Mouse (Mus musculus) cortical plate, adult 2 months (tissue): ENCODE data around the gene Zfp367. TPM values are rescaled to one million over a fixed set of nuclear protein-coding genes. Genes with fewer than 3 reads are reported as not detected.

Experiments used
- H3K27ac ChIP-seq: fragments of 200-500 bp; 2 replicates; pipeline ENCODE4 v1.5.1; 2012; ENCODE audit warnings: low read length, control low read depth, inconsistent platforms; ENCODE audit not compliant: insufficient read depth
- H3K4me1 ChIP-seq: fragments of 200-500 bp; 2 replicates; pipeline ENCODE4 v1.6.1; 2011; ENCODE audit warnings: low read length; ENCODE audit not compliant: control insufficient read depth, insufficient read depth
- H3K4me3 ChIP-seq: fragments of 200-500 bp; 2 replicates; pipeline ENCODE4 v1.5.1; 2011; ENCODE audit warnings: mild to moderate bottlenecking, low read length, control low read depth; ENCODE audit not compliant: insufficient read depth
- POLR2A ChIP-seq: fragments of 200-500 bp; IDR thresholded peaks from 2 replicates; pipeline ENCODE4 v1.6.1; 2011; ENCODE audit warnings: mild to moderate bottlenecking, low read length, control low read depth; ENCODE audit not compliant: insufficient read depth; ENCODE audit errors: extremely low read depth
- polyA plus RNA-seq: library from polyadenylated mRNA; depleted of rRNA; stranded (reverse); fragments of >200 nt; gene quantifications from 2 replicates; pipeline ENCODE4 v1.2.3, GENCODE M21; 2012; rRNA removed

Gene Zfp367
- polyA plus RNA-seq, 1 experiment = 31.9 TPM

GRCm38 (mm10) chr13:64083331-64083730 lies 69.7 kb downstream of the Zfp367 start:
- Histone ChIP-seq H3K4me1 (no peaks in the 10 kb centered on the region), H3K27ac (no peak overlapping the region), H3K4me3 (no peak overlapping the region)
- no peak for TF ChIP-seq POLR2A

Other genes with a start within 250 kb of the Zfp367 start
- gene Hsd17b3, start 64.0 kb downstream of the Zfp367 start, polyA plus RNA-seq = not detected in 2 replicates
- gene Slc35d2, start 23.8 kb downstream of the Zfp367 start, polyA plus RNA-seq = 1.5 and 1.6 TPM in 2 replicates
- 203 and 210 TPM in 2 replicates for gene Habp4, start 8.6 kb upstream of the Zfp367 start, polyA plus RNA-seq
- 9.8 and 10.4 TPM in 2 replicates for gene Cdc14b, start 122.1 kb upstream of the Zfp367 start, polyA plus RNA-seq
- 12.2 and 12.5 TPM in 2 replicates for gene Aaed1, start 159.5 kb upstream of the Zfp367 start, polyA plus RNA-seq
- gene Ctsl, start 217.7 kb upstream of the Zfp367 start, polyA plus RNA-seq = 121 and 125 TPM in 2 replicates